10 mouse cellular contexts compared by ENCODE assay signal in genomic region chr2:165305438-165305837, GRCm38 (mm10).
"Had no signal": no experiment of that assay in that cellular context is flagged by ENCODE, and none has a peak within 500 bp of the region (broad histone marks: within the 10 kb centered on the region; RNA-seq: fewer than 3 reads in every experiment).

No protein-coding gene starts in this region.

- DNase-seq: kidney, adult 11 months; left cerebral cortex, postnatal 4 days; lung, adult 2 months; right cerebral cortex, postnatal 14 days; thymus, postnatal 36 days had no signal

- H3K27ac ChIP-seq: hindbrain, embryonic 13.5 days; hindbrain, postnatal 0 days; limb, embryonic 13.5 days; midbrain, embryonic 13.5 days; stomach, embryonic 15.5 days had no signal

- H3K4me3 ChIP-seq: hindbrain, embryonic 13.5 days; limb, embryonic 13.5 days; midbrain, embryonic 13.5 days; stomach, embryonic 15.5 days had no signal

- H3K4me2 ChIP-seq: hindbrain, embryonic 13.5 days; limb, embryonic 13.5 days; midbrain, embryonic 13.5 days; stomach, embryonic 15.5 days had no signal

- H3K27me3 ChIP-seq: hindbrain, embryonic 13.5 days; limb, embryonic 13.5 days; midbrain, embryonic 13.5 days; stomach, embryonic 15.5 days had no signal

- H3K9ac ChIP-seq: hindbrain, embryonic 13.5 days; limb, embryonic 13.5 days; midbrain, embryonic 13.5 days; stomach, embryonic 15.5 days had no signal

- H3K9me3 ChIP-seq: hindbrain, embryonic 13.5 days; limb, embryonic 13.5 days; midbrain, embryonic 13.5 days; stomach, embryonic 15.5 days had no signal

- ATAC-seq: hindbrain, postnatal 0 days; midbrain, embryonic 13.5 days had no signal

- H3K4me1 ChIP-seq: limb, embryonic 13.5 days; stomach, embryonic 15.5 days had no signal
